ENCODE assay signal across 8 mouse cellular contexts in the genomic region with DNA sequence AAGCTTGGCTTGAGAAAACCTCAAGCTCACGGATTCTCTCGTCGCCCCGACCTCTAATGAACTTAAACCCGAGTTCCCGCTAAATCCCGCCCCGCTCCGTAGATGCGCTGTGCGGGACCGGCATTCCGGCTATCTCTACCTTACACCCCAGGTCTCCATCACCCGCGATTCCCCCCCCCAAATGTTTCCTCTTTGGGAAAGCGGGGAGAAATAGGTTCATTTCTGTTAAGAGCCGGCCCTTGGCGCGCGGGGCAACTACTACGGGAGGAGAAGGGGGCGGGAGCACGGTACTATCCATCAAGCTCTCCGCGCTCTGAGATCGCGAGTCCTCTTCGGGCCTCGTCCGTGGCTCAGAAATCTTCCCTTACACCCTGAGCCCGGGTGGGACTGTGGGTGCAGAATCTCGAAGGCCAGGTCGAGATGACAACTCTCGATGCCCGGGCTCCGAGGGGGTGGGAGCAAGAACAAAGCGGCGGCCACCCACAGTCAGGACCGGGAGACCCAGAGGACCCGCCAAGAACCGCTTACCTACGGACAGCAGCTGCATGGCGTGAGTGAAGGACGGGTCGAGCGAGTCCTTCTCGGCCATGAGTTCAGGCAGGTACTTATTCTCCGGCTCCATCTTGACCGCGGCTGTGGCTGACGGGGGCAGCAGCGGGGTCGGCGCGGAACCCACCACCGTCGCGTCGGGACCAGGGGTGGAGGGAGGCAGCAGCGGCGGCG. TPM values are rescaled to one million over a fixed set of nuclear protein-coding genes. Genes with fewer than 3 reads are reported as not detected.
DNase-seq lines count a peak whose midpoint lies in the region; ATAC-seq and TF ChIP-seq lines count a peak whose summit lies in the region.

No protein-coding gene starts in this region.

- peak; percentile 68 for DNase-seq in MN1 (ENCODE audit: low spot score)
- no peak for DNase-seq in cerebellum, adult 2 months
- DNase-seq in hindbrain, embryonic 11.5 days (ENCODE audit: low spot score), result peak; percentile 72
- peak; percentile 11 to 17 for DNase-seq in layer of hippocampus, postnatal 25 days (ENCODE audit: extremely low spot score in 1 of 2, low spot score in 1 of 2)
- DNase-seq in lung, postnatal 25 days (ENCODE audit: low spot score), result peak; percentile 23
- DNase-seq in retina, embryonic 14.5 days (ENCODE audit: low spot score), result peak; percentile 58
- peak; percentile 42 for DNase-seq in urinary bladder, adult 2 months (ENCODE audit: low spot score)

- H3K27ac ChIP-seq in cerebellum, adult 2 months (ENCODE audit: insufficient read depth, low read length), result peak overlapping the region; percentile 93
- peak overlapping the region; percentile 99 for H3K27ac ChIP-seq in hindbrain, embryonic 11.5 days (ENCODE audit: low read depth, low read length)

- under 1% methylated on average over 62 of the region's 62 CpGs for WGBS in cerebellum, adult 2 months
- WGBS in hindbrain, embryonic 11.5 days, result under 1% methylated on average over 61 of the region's 62 CpGs

- no peaks in the 10 kb centered on the region for H3K27me3 ChIP-seq in cerebellum, adult 2 months (ENCODE audit: control insufficient read depth, insufficient read depth, low read length)
- no peaks in the 10 kb centered on the region for H3K27me3 ChIP-seq in hindbrain, embryonic 11.5 days (ENCODE audit: control insufficient read depth, insufficient read depth, low read length)

- no peaks in the 10 kb centered on the region for H3K36me3 ChIP-seq in hindbrain, embryonic 11.5 days (ENCODE audit: control insufficient read depth, insufficient read depth, low read length)

- H3K4me2 ChIP-seq in hindbrain, embryonic 11.5 days (replicated peaks; ENCODE audit: low read depth, low read length), result peak overlapping the region; percentile 68

- TF ChIP-seq CTCF in cerebellum, adult 2 months (IDR thresholded peaks at IDR 0.05; ENCODE audit: borderline replicate concordance, insufficient read depth, low read depth, low read length), result no peak

- H3K4me1 ChIP-seq in cerebellum, adult 2 months (ENCODE audit: control insufficient read depth, insufficient read depth, low read length), result no peaks in the 10 kb centered on the region; the same call in 1 of the 2 replicates
- H3K4me1 ChIP-seq in hindbrain, embryonic 11.5 days (replicated peaks; ENCODE audit: control insufficient read depth, insufficient read depth, low read length), result no peaks in the 10 kb centered on the region; the same call in 1 of the 2 replicates

- TF ChIP-seq POLR2A in cerebellum, adult 2 months (IDR thresholded peaks at IDR 0.05; ENCODE audit: borderline replicate concordance, insufficient read depth, low read length), result no peak

- H3K9ac ChIP-seq in hindbrain, embryonic 11.5 days (ENCODE audit: low read depth, low read length), result peak overlapping the region; percentile 89

- peak; percentile 29; the same call in 1 of the 2 replicates for ATAC-seq in frontal cortex, adult (ENCODE audit: low TSS enrichment)
- no peak; the same call in none of the 2 replicates for ATAC-seq in hindbrain, embryonic 11.5 days (ENCODE audit: low FRiP score)

- peak overlapping the region; percentile 88 for H3K4me3 ChIP-seq in cerebellum, adult 2 months (replicated peaks; ENCODE audit: insufficient read depth, low read depth, low read length)
- H3K4me3 ChIP-seq in hindbrain, embryonic 11.5 days (ENCODE audit: low read depth, low read length), result peak overlapping the region; percentile 94

- no peaks in the 10 kb centered on the region for H3K9me3 ChIP-seq in hindbrain, embryonic 11.5 days (ENCODE audit: control insufficient read depth, low read length)

RNA-seq across cellular contexts. Expression of gene Khdrbs1, which starts 0.7 kb away (rescaled TPM):
- 42.0 and 42.5 TPM in 2 replicates for polyA plus RNA-seq in cerebellum, adult 2 months (2012; rRNA removed)
- polyA plus RNA-seq in hindbrain, embryonic 11.5 days (2014; fragmentation: Nextera tagmentation; extraction: Ambion mirVana), result 158 and 183 TPM in 2 replicates
- total RNA-seq in layer of hippocampus, postnatal 25 days (2021), result 10 to 100 TPM; 90.0 to 91.4 TPM
- 21.7 and 39.0 TPM in 2 replicates for polyA plus RNA-seq in urinary bladder, adult 2 months (2012; rRNA removed)

RNA-seq across cellular contexts. Expression of gene Tmem39b, which starts 44.8 kb away (rescaled TPM):
- polyA plus RNA-seq in cerebellum, adult 2 months (2012; rRNA removed), result 13.2 and 13.8 TPM in 2 replicates
- polyA plus RNA-seq in hindbrain, embryonic 11.5 days (2014; fragmentation: Nextera tagmentation; extraction: Ambion mirVana), result 27.7 and 30.9 TPM in 2 replicates
- 10 to 100 TPM; 12.5 to 18.6 TPM for total RNA-seq in layer of hippocampus, postnatal 25 days (2021)
- 16.6 and 19.9 TPM in 2 replicates for polyA plus RNA-seq in urinary bladder, adult 2 months (2012; rRNA removed)

Comparison
In these comparisons a context has a peak if more than half of its experiments do, and no peak if none do; other contexts are left out.
1. DNase-seq: peak in MN1 (single experiment), hindbrain, embryonic 11.5 days (single experiment), layer of hippocampus, postnatal 25 days (2 of 2), lung, postnatal 25 days (single experiment), retina, embryonic 14.5 days (single experiment) and urinary bladder, adult 2 months (single experiment); none in cerebellum, adult 2 months (0 of 2).